Mouse (Mus musculus): ENCODE data around the gene Atp8b2. TPM values are rescaled to one million over a fixed set of nuclear protein-coding genes. Genes with fewer than 3 reads are reported as not detected.

The Atp8b2 gene
- total and polyA plus RNA-seq, 3 experiments, result 33.2 to 44.4 (median 35.8) TPM

- in situ Hi-C loops (cut with MboI; ENCODE audit: low pct_ligation_motif_present, low pct_unique_long_range_greater_than_20kb, low sequenced_read_pairs) (loop anchor here (10.0 to 25.0 kb wide), 2 partner anchors 106 to 181 kb away; partner anchors contain the start of gene Tpm3), dilution Hi-C loops (cut with MboI; ENCODE audit: extremely low pct_ligation_motif_present, extremely low pct_unique_long_range_greater_than_20kb, low sequenced_read_pairs) (no loop called here)
- Histone ChIP-seq H3K27ac (ENCODE audit: insufficient read depth, low read depth) (no peak overlapping the region), H3K9me3 (replicated peaks; ENCODE audit: low read length) (no peaks in the 10 kb centered on the region), H3K9ac (ENCODE audit: insufficient read depth, low read depth) (no peak overlapping the region), H3K27me3 (replicated peaks) (no peaks in the 10 kb centered on the region), H3K4me3 (replicated peaks in 1 of 3; ENCODE audit: low read depth in 2 of 3, low read length in 2 of 3, poor library complexity in 1 of 3) (no peak overlapping the region), H3K36me3 (replicated peaks in 1 of 2; ENCODE audit: control insufficient read depth in 1 of 2, insufficient read depth in 1 of 2, low read length in 1 of 2) (peaks cover 0 to 17% of the 10 kb centered on the region in 2 experiments), H3K79me2 (replicated peaks; ENCODE audit: control insufficient read depth, extremely low read depth, insufficient read depth, poor library complexity, severe bottlenecking) (no peaks in the 10 kb centered on the region), H3K4me1 (ENCODE audit: control insufficient read depth in 1 of 2, insufficient read depth in 2 of 2) (peaks cover 7 to 32% of the 10 kb centered on the region in 2 experiments; a peak in 3 of 4 replicates), H3K4me2 (ENCODE audit: insufficient read depth, low read depth, poor library complexity, severe bottlenecking) (no peak overlapping the region)
- no peak for DNase-seq (ENCODE audit: extremely low read depth)
- no peak for TF ChIP-seq TBP (conservative IDR thresholded peaks at IDR 0.05; ENCODE audit: low read depth, low read length)
- TF ChIP-seq RCOR1 (conservative IDR thresholded peaks at IDR 0.05; ENCODE audit: low read depth, low read length), result no peak
- no peak for TF ChIP-seq POLR2AphosphoS2 (IDR thresholded peaks at IDR 0.05; ENCODE audit: low read depth, low read length)
- no peak for TF ChIP-seq CHD1 (IDR thresholded peaks at IDR 0.05; ENCODE audit: low read depth, low read length)
- no peak for TF ChIP-seq MAFK (IDR thresholded peaks at IDR 0.05; ENCODE audit: insufficient replicate concordance, low read length)
- TF ChIP-seq TCF12 (IDR thresholded peaks at IDR 0.05; ENCODE audit: low read depth, low read length), result no peak
- TF ChIP-seq CHD2 (IDR thresholded peaks at IDR 0.05; ENCODE audit: low read length), result no peak
- TF ChIP-seq JUN (IDR thresholded peaks at IDR 0.05; ENCODE audit: insufficient read depth, low read depth, low read length), result no peak
- no peak for TF ChIP-seq CTCF (conservative IDR thresholded peaks at IDR 0.05 in 1 of 2, IDR thresholded peaks at IDR 0.05 in 1 of 2; ENCODE audit: low read depth in 2 of 2, low read length in 2 of 2)
- TF ChIP-seq HCFC1 (IDR thresholded peaks at IDR 0.05; ENCODE audit: low read depth, low read length), result no peak
- no peak for TF ChIP-seq ZC3H11A (IDR thresholded peaks at IDR 0.05; ENCODE audit: low read depth, low read length)
- no peak for TF ChIP-seq MXI1 (IDR thresholded peaks at IDR 0.05; ENCODE audit: low read depth, low read length)
- no peak for TF ChIP-seq SIN3A (IDR thresholded peaks at IDR 0.05; ENCODE audit: low read length)
Measured at GRCm38 (mm10) chr3:89968509-89968908, 5.2 kb upstream of the Atp8b2 start.

GRCm38 (mm10) chr3:89966946-89967345 is 3.6 kb upstream of the Atp8b2 start:
- no peak overlapping the region for H3K27ac ChIP-seq (ENCODE audit: insufficient read depth, low read depth)
- DNase-seq (ENCODE audit: extremely low read depth), result peak; percentile 65
- peaks cover 12% of the 10 kb centered on the region for H3K79me2 ChIP-seq (replicated peaks; ENCODE audit: control insufficient read depth, extremely low read depth, insufficient read depth, poor library complexity, severe bottlenecking)
- no peaks in the 10 kb centered on the region for H3K27me3 ChIP-seq (replicated peaks)
- peaks cover 7 to 32% of the 10 kb centered on the region in 2 experiments; a peak in 3 of 4 replicates for H3K4me1 ChIP-seq (ENCODE audit: control insufficient read depth in 1 of 2, insufficient read depth in 2 of 2)
- no peak overlapping the region for H3K4me2 ChIP-seq (ENCODE audit: insufficient read depth, low read depth, poor library complexity, severe bottlenecking)
- no peak overlapping the region for H3K4me3 ChIP-seq (replicated peaks in 1 of 3; ENCODE audit: low read depth in 2 of 3, low read length in 2 of 3, poor library complexity in 1 of 3)
- in situ Hi-C loops (cut with MboI; ENCODE audit: low pct_ligation_motif_present, low pct_unique_long_range_greater_than_20kb, low sequenced_read_pairs), result loop anchor here (10.0 to 25.0 kb wide), 2 partner anchors 108 to 180 kb away; partner anchors contain the start of gene Tpm3
- no peak overlapping the region for H3K9ac ChIP-seq (ENCODE audit: insufficient read depth, low read depth)
- no peaks in the 10 kb centered on the region for H3K9me3 ChIP-seq (replicated peaks; ENCODE audit: low read length)
- TF ChIP-seq USF1 (IDR thresholded peaks at IDR 0.05; ENCODE audit: low read depth, low read length) (no peak), CHD2 (IDR thresholded peaks at IDR 0.05; ENCODE audit: low read length) (no peak), ZC3H11A (IDR thresholded peaks at IDR 0.05; ENCODE audit: low read depth, low read length) (no peak), MEF2A (IDR thresholded peaks at IDR 0.05; ENCODE audit: borderline replicate concordance, low read depth, low read length) (no peak), RAD21 (IDR thresholded peaks at IDR 0.05; ENCODE audit: low read depth, low read length) (peak; percentile 33), SMC3 (IDR thresholded peaks at IDR 0.05; ENCODE audit: low read depth, low read length) (peak; percentile 36; the same call in 1 of the 2 replicates), CTCF (conservative IDR thresholded peaks at IDR 0.05 in 1 of 2, IDR thresholded peaks at IDR 0.05 in 1 of 2; ENCODE audit: low read depth in 2 of 2, low read length in 2 of 2) (peak; percentile 37 to 66)
- H3K36me3 ChIP-seq (replicated peaks in 1 of 2; ENCODE audit: control insufficient read depth in 1 of 2, insufficient read depth in 1 of 2, low read length in 1 of 2), result peaks cover 0 to 17% of the 10 kb centered on the region in 2 experiments
- dilution Hi-C loops (cut with MboI; ENCODE audit: extremely low pct_ligation_motif_present, extremely low pct_unique_long_range_greater_than_20kb, low sequenced_read_pairs), result no loop called here

Measured in CH12.LX (cell line).